Mouse (Mus musculus) inflammation-experienced regulatory T-cells, adult 6 months (primary cell): ENCODE data around the gene Ctnnal1. TPM values are rescaled to one million over a fixed set of nuclear protein-coding genes. Genes with fewer than 3 reads are reported as not detected.
"Not testable (repeated sequence)": the region's sequence is repeated elsewhere in the genome, so short reads cannot be mapped to it uniquely, and the experiment has no call there.

Source experiments
- ATAC-seq: one replicate; pipeline ENCODE4 v1.8.0; 2017
- polyA plus RNA-seq, 3 experiments: library from polyadenylated mRNA; unstranded; fragments of 100-300 nt; shearing (Covaris generic); gene quantifications; one replicate each; pipeline ENCODE4 v1.2.1; 2017

Ctnnal1 gene
- 1 to 10 TPM in 2 of 3 experiments, under 1 TPM in 1; 0.89 to 2.6 (median 1.5) TPM for polyA plus RNA-seq

DNA sequence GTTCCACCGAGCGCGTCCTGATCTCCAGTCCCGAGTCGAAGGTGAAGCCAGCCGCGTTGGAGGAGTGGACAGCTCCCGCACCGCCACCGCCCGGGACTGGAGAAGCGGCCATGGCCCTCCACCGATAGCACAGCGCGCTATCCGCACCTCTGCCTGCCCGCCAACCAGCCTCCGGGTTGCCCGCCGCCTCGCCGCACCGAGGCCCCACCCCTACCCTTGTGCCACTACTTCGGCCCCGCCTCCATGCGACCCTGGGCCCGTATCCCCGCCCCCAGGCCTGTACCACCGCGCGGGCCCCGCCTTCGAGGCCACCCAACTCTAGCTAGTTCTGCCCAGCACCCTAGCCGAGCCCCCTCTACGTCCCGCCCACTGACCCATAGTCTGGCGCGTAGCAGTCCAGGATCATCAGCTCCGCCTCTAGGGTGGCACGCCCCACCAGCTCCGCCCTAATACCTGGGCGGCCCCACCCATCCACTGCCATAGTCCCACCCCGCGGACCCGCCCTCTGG lies at the start of gene Ctnnal1:
Ctnnal1 (minus strand) TSS at position 186 of the 509 bp plus-strand sequence.
- ATAC-seq = peak; percentile 77

DNA sequence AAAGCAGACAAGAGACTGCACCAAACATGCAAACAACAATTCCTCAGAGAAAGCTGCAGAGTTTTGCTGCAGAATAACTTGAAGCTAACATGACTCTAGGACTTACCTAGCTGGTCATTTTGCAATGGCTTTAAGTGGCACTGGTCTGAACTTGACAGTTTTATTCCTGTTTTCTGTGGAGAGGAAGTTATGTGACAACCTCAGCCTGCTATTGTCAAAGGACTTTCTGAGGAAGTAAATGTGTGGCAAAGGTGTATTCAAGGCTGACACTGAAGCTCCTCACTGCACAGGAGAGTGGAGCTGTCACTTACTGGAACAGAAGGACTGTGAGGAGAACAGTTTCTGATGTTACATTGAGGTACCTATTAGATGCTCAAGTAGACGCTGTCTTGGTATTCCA lies 49.8 kb upstream of the Ctnnal1 start:
- ATAC-seq = no peak

DNA sequence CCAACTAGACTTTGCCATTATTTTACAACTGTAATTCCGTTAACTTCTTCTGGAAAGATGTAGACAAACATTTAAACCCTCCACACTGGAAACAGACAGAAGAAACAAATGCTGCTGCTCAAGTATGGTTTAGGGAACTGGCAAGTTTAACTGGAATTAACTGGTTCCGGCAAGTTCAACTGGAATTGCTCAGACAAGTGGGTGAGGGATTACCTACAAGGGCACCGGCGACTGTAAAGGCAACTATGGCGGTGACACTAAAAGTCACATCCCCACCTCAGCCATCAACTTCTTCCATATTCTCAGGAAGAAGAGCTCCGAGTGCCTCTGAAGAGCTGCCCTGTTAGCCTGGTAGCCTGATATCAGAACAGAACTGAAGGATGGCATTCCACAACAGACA lies 49.4 kb upstream of the Ctnnal1 start:
- ATAC-seq = no peak

DNA sequence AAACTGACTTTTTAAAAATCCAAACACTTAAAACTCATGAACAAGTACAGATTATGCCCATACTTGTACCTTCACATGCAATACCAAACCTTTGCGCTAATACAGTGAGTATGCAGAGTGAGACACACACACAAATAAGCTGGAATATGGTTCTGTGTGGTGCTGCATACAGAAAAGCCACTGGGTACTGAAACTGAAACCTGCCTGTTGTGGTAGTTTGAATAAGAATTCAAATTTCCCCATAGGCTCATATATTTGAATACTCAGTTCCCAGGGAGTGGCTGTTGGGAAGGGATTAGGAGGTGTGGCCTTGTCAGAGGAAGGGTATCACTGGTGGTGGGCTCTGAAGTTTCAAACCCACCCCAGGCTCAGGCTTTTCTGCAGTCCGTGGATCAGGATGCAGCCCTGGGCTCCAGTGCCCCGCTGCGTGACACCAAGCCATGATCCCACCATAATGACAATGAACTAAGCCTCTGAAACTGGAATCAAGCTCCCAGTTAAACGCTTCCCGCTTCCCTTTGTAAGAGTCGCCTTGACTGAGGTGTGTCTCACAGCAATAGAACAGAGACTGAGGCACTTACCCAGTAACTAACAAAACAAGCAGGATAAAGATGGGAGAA lies 47.5 kb upstream of the Ctnnal1 start:
- ATAC-seq = no peak

DNA sequence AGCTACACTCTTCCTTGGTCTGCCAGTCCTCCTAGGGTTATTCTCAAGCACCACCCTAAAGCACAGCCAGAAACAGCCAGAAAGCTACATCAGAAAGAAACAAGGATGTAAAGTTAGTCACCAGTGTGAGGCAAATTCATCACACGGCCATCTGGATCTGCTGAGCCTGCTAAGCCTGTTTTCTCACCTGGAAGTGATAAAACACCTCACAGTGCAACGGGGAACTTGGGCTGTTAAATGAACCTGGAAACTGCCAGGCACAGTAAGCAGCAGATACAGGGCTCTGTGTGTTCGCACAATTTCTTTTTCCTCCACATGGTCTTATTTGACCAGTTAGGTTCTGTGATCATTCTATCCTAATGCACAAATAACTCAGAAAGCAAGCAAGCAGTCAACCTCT lies 44.6 kb upstream of the Ctnnal1 start:
- no peak for ATAC-seq

DNA sequence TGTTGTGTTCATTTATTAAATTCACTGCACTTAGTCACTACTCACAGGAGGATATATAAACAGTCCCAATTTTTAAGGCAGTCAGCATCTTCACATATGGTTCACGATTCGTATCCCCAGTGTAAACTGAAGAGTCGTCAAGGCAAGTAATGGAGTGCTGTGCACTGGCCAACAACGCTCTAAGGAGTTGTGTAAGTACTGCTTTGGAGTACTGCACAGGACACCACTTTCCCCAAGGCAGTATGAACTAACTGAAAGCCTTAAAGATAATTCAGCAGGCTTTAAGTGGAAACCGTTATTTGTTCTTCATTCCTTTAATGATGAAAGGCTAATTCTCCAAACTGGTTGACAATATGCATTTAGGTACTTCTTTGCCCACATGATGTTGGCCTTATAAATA lies 42.7 kb upstream of the Ctnnal1 start:
- ATAC-seq = no peak

DNA sequence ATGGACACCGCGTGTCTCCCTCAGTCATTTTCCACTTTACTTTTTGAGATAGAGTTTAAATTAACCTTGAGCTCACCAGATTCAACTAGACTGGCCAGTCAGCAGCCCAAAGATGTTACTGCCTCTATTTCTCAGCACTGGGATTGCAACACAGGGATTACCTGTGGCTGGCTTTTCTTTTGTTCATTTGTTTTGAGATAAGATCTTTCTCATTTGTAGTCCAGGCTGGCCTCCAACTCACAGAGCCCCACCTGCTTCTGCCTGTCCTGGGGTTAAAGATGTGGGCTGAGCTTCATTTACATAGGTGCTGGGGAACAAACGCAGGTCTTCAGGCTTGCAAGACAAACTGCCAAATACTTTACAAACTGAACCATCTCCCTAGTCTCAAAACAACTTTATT lies 41.9 kb upstream of the Ctnnal1 start:
- no peak for ATAC-seq

DNA sequence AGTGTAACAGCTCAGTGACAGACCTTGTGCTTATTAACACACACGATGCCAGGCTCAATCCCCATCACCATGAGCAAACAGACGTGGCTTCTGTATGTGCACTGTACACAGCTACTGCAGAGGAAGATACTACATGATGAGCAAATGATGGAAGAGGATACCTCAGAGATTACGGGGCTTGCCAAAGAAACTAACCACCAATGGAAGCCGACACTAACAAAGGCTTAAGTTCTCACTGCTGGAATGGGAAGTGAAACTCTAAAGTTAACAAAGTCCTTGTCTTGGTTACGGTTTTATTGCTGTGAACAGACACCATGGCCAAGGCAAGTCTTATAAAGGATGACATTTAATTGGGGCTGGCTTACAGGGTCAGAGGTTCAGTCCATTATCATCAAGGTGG lies 40.5 kb upstream of the Ctnnal1 start:
- ATAC-seq = no peak

DNA sequence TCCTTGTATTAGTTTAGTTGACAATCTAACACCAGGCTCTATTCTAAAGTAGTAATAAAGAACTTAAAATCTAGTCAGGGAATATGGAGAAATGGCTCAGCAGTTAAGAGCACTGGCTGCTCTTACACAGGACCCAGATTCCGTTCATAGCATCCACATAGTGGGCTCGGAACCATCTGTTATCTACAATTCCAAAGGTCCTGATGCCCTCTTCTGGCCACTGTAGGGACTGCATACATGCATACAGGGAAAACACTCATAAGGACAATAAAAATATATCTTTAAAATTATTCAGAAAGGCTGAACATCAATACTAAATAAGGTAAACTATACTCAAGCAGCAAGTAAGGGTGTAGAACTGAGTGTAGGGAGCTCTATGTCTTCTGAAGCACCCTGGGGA lies 36.7 kb upstream of the Ctnnal1 start:
- no peak for ATAC-seq

DNA sequence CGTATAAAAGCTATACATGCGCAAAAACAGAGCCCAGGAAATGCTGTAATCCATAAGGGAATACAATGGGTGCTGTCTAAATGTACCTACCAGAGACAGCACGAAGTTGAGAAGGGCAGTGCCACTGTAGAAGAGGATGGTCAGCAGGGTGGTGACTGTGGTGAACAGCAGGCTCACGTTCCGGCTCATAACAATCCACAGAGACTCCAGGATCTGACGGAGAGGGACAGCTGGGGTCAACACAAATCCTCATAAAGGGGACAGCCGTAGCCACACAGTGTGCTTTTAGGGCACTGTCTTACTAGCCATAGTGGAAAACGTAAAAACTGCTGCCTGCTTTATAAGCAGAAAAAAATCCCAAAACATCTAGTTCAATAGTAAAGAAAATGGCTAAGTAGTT lies 34.2 kb upstream of the Ctnnal1 start:
- no peak for ATAC-seq

DNA sequence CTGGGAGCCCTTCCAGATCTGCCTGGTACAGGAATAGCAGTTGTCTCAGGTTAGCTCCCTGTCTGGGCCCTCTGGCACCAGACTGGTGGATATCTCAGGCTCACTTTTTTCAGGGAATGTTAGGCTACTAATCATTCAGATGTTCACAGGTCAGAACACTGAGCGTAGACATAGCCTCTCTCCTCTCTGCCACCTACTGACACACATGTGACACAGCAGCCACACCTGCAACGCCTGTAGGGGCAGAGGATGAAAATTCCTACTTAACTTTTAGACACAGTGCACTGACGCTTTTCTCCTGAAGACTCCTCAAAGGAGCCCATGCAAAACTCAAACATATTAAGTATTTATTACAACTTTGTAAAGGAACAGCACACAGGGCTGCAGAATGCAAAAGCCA lies 32.5 kb upstream of the Ctnnal1 start:
- ATAC-seq = no peak

DNA sequence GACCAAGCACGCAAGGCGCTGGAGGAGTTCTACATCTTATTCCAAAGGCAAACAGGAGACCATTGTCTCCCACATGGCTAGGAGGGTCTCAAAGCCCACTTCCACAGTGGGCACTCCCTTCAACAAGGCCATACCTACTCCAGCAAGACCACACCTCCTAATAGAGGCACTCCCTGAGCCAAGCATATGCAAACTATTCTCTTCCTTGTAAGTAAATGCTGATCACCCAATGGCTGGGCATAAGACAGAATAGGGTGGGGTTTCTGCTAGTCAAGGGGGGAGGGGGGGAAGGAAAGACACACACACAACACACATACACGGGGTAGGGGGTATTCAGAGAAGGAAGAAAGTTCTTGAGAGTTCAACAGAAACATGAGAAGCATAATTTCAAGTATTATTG lies 29.2 kb upstream of the Ctnnal1 start:
- ATAC-seq = no peak

DNA sequence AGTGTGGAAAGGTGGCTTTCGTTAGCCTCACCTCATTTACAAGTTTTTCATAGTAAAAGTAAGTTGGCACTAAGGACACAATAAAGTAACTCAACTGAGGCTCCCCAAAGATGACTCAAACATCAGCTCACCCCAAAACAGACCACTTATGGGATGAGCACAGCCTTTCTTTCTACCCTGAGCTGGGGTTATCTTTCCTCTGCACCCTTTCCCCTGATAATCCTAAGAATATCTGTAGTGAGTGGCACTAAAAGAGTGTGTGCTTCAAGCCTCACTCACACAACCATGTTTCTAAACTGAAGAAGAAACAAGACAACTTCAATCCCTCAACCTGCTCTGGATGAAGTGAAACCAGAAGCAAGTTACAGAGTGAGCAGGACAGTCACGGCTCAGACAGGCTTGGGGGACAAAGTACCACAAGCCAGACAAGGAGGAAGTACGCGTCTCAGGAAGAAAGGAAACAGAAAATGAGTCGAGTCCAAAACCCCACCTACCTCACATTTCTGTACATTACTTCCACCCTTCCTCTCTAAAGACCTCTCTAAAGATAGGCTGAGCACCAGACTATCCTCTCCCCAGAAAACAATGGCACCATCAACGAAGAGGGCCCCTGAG lies 27.6 kb upstream of the Ctnnal1 start:
- peak; percentile 43 for ATAC-seq

DNA sequence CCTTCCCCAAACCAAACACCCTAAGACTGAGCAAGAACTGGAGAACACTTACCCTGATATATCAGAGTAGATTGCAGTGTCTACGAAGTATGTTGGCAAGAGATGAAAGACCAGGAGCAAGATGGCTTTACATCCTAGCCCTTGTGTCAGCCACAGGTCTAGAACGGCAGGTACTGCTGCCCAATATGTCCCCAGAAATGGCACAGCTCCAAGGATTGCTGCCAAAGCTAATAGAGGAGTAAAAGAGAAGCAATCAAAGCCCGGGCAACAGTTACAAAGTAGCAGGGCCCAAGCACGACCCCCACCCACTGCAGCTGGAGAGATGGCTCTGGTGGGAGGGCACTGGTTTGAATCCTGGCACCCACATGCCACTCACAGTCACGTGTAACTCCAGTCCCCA lies 23.5 kb upstream of the Ctnnal1 start:
- no peak for ATAC-seq

DNA sequence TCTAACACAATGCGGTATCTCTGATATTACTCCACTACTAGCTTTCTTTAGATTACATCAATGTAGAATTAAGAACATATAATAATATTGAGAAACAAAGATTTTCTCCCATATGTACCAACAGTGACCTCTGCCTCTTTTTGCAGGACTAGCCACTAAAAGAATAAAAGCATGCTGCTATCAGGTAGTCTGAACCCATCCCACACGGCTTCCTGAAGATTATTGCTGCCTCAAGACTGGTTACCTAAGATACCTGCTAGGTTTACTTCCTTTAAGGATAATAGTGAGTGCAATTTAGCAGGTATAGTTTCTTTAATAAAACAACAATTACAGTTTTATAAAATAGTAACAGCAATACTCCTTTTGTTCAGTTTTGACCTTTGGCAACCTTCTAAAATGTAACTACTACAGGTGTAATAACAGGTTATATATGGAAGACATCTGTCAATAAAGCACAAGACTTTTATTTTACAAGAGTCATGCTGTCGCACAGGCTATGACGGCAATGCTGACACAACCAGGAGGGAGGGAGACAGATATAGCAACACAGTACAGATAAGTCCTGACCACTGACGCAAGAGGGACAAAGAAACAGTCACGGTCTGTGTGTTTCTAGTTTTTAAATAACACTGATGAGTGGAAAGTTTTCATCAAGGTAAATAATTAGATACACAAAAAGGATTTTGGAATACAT lies 21.4 kb upstream of the Ctnnal1 start:
- ATAC-seq = no peak

DNA sequence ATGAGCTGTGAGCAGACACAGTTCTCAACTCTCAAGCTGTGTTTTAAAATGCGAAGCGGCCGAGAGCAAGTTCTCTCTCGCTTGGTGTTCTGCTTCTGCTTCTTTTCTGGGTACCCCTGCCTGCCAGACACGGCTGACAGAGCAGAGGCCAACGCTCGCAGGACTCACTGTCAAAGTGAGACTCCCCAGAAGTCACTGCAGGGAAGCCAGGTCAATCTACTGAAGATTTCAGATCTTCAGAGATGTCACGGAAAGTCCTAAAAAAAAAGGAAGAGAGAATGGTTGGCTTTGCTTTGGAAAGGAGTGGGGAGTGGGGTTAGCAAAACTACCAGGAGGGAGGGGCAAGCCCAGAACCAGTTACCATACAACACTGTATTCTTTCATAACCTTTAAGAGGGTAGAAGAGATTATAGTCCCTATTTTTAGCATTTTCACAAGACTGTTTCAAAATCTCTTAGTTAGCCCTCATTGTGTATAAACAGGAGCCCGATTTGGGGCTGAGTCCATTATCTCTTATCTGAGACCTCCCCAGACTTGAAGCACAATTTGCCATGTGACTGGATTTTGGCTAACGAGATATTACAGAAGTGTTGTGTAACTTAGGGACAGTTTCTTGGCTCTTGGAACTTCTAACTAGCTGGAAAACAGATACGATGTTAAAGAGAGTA lies 15.2 kb upstream of the Ctnnal1 start:
- no peak for ATAC-seq

DNA sequence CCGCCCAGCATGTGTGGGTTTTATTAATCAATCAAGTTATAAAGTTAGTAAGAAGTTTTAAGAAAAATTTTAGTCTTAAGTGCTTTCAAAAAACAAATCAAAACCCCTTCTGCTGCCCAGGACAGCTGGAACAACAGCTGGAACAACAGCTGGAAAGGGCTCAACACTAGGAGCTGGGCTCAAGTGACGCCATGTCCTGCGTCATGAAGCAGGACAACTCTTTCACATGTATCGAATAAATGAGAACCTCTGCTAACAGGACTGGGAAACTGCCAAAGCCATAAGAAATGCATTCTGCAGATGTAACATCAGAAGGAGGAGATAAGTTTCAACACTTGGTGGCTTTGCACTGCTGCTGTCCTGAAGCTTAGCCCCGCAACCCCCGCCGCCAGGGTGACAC lies 14.0 kb upstream of the Ctnnal1 start:
- ATAC-seq = no peak

DNA sequence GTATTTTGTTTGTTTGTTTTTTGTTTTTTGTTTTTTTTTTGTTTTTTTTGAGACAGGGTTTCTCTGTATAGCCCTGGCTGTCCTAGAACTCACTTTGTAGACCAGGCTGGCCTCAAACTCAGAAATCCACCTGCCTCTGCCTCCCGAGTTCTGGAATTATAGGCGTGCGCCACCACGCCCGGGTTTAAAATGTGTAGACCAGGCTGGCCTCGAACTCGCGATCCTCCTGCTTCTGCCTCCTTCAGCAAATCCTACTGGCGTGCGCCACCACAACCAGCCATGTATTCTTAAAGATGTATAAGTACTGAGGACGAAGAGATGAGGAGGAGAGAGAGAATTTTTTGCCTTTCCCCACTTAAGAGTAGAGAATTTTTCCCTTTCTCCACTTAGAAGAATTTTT lies 5.6 kb upstream of the Ctnnal1 start:
- not testable (repeated sequence) for ATAC-seq

DNA sequence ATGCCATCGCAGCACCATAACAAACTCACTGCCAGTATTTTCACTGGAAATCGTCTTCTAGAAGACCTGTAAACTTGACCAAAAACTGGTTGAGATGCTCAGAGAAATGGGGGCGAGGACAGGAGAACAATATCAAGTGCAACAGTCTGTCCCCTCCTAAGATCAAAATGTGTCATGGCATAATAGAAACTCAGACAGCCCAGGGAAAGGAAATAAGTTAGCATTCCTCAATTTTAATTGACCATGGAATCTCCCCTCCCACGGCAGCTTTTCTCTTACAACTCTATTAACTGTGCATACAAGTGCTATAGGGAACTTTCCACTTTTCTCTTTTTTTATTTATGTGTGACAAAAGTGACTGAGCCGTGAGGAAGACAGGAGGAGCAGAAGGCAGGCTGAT lies 2.8 kb upstream of the Ctnnal1 start:
- ATAC-seq = no peak

DNA sequence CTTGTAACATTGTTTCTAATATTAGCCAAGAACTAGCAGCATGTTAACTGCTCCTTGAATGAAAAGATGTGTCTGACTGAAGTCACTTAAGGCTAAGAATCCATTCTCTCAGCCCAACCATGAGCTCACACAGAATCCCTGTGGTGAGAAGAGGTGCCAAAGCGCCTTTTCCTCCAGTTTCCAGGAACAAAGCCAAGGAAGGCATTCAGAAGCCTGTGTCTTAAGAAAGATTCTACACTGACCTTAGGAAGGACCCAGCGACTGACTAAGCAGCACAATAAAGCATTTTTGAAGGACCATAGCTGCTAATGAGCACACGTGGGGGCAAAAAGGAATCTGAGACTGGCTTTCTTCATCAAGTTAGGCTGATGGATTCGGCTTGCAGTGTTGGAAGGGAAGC lies 983 bp upstream of the Ctnnal1 start:
- no peak for ATAC-seq

DNA sequence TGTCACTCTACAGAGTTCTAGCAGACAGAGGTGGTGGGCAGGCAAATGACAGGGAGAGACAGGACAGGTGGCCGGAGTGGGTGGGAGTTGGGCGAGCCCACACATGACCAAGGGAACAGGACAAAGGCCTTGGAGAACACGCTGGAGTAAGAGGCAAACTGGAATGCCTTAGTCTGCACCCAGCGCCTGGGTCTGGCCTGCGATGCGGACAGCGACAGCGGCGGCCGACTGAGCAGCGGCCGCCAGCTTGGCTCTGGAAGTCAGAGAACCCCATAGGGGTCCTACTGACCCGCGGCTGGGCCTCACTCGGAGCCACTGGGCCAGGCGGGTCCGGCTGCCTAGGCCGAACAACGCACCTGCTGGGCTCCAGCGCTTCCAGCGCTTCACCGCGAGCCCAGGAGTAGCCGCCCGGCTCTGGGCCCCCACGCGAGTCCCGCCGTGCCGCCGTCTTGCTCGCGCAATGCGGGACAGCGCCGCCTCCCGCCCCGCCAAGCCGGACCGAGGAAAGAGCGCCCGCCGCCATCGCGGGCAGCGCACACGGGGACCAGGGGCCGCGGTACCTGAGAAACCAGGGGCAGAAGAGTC lies 479 bp downstream of the Ctnnal1 start:
- peak; percentile 13 for ATAC-seq

DNA sequence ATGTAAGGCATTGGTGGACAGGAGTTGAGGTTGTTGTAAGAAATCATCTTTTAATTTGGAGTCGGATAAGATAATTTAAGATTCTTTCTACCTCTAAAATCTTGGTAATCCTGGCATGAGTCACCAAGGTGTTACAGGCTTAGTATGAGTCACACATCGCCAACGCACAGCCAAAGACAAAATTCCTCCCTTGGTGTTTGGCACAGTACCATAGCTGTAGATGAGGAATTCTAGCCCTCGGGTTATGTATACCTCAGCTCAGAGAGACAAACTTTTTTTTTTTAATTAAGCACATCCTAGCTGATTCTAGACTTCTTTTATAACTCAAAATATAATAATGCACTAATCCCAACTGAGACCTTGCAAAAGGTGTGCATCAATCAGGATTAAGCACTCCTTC lies 972 bp downstream of the Ctnnal1 start:
- no peak for ATAC-seq

DNA sequence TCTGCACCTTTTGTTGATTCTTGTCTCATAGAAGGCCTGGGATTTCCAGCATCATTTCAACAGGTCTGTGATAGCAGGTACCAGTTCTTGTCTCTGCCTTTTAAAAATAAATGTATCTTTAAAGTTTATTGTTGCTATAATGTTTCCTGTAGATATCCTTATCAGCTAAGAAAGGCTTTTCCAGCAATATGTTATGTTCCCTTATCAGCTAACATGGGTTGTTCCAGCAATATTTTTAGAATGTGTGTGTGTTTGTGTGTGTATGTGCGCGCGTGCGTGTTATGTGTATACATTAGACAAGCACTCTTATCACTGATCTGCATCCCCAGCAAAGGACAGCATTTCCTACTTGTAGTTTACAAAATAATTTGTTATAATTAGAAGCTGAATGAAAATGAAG lies 3.4 kb downstream of the Ctnnal1 start:
- no peak for ATAC-seq
